Mouse (Mus musculus): Measurements from ENCODE around the gene Klk1b24.
"Not testable (repeated sequence)": the region's sequence is repeated elsewhere in the genome, so short reads cannot be mapped to it uniquely, and the experiment has no call there.

Gene Klk1b24

GRCm38 (mm10) chr7:44187936-44188335 lies at the start of gene Klk1b24:
Gene Klk1b24 (plus strand): TSS chr7:44188236.
- not testable (repeated sequence) for DNase-seq

GRCm38 (mm10) chr7:44179299-44180045 lies 8.6 kb upstream of the Klk1b24 start:
- no peak for DNase-seq

- not testable (repeated sequence) for DNase-seq
Measured at GRCm38 (mm10) chr7:44186516-44186915, 1.5 kb upstream of the Klk1b24 start.

- not testable (repeated sequence) for DNase-seq
Measured at GRCm38 (mm10) chr7:44193466-44193865, 5.4 kb downstream of the Klk1b24 start.

- DNase-seq: no peak
Measured at GRCm38 (mm10) chr7:44197891-44198290, 9.9 kb downstream of the Klk1b24 start, which contains the start of gene Klk1b3. Gene Klk1b3 (plus strand): TSS chr7:44198191.

- DNase-seq: not testable (repeated sequence)
Measured at GRCm38 (mm10) chr7:44207135-44207534, 19.1 kb downstream of the Klk1b24 start, which contains the start of gene Klk1b4. Gene Klk1b4 (plus strand): TSS chr7:44207435.

GRCm38 (mm10) chr7:44208307-44208706 lies 20.3 kb downstream of the Klk1b24 start:
- no peak for DNase-seq

- DNase-seq: no peak
Measured at GRCm38 (mm10) chr7:44215645-44216044, 27.6 kb downstream of the Klk1b24 start, which contains the start of gene Klk1b5. Gene Klk1b5 (plus strand): TSS chr7:44215945.

GRCm38 (mm10) chr7:44221601-44222000 lies 33.6 kb downstream of the Klk1b24 start:
- not testable (repeated sequence) for DNase-seq

GRCm38 (mm10) chr7:44222335-44222734 lies 34.3 kb downstream of the Klk1b24 start:
- not testable (repeated sequence) for DNase-seq

- DNase-seq: no peak
Measured at GRCm38 (mm10) chr7:44225076-44225475, 37.0 kb downstream of the Klk1b24 start, which contains the start of gene Klk1. Gene Klk1 (plus strand): TSS chr7:44225360.

- DNase-seq: no peak
Measured at GRCm38 (mm10) chr7:44235909-44236308, 47.9 kb downstream of the Klk1b24 start, which contains the start of gene Gm36864. Gene Gm36864 (plus strand): TSS chr7:44236177.

- DNase-seq: no peak
Measured at GRCm38 (mm10) chr7:44239913-44240312, 51.9 kb downstream of the Klk1b24 start.

GRCm38 (mm10) chr7:44240712-44241111 lies 52.7 kb downstream of the Klk1b24 start:
- DNase-seq: no peak

- DNase-seq: no peak
Measured at GRCm38 (mm10) chr7:44241163-44241562, 53.1 kb downstream of the Klk1b24 start.
